Mouse (Mus musculus) retina, embryonic 14.5 days (tissue): ENCODE data around the gene Zfp36l1.

Source experiments
- DNase-seq: peaks from one replicate; pipeline ENCODE4 v3.0.0-alpha.2; 2015; ENCODE audit warnings: low spot score

Zfp36l1 gene

DNA sequence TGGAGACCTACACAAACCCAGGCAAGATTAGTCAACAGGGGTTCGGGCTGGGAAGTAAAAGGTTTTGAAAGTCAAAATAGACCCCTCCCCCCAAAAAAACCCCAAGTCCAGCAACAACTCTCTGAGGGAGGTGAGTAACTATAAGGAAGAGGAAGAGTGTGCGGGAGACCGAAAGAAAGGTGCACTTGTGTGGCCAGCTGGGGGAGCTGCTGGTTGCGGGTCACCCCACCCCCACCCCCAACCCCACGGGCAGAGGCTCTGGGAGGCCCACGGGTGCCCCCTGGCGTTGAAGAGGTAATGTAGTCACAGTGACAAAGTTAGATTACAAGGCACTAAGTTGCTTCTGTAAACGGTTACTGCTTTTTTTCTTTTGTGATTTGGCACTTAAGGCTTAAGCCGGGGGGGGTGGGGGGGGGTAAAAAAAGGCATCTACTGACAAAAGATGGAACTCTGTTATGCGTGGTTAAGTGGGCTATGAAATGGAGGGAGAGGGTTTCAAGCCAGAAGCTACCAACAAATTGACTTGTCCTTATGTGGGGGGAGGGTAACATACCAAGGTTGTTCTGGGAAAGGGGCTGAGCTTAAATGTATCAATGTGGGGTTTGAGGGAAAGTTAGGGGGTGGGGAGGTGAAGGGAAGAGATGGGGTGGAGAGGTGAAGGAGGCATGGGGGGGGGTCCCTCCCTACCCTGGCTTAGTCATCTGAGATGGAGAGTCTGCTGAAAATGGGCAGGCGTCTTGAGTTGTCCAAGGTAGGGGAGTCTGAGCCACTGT lies 3.7 kb downstream of the Zfp36l1 start:
- peak; percentile 88 for DNase-seq

DNA sequence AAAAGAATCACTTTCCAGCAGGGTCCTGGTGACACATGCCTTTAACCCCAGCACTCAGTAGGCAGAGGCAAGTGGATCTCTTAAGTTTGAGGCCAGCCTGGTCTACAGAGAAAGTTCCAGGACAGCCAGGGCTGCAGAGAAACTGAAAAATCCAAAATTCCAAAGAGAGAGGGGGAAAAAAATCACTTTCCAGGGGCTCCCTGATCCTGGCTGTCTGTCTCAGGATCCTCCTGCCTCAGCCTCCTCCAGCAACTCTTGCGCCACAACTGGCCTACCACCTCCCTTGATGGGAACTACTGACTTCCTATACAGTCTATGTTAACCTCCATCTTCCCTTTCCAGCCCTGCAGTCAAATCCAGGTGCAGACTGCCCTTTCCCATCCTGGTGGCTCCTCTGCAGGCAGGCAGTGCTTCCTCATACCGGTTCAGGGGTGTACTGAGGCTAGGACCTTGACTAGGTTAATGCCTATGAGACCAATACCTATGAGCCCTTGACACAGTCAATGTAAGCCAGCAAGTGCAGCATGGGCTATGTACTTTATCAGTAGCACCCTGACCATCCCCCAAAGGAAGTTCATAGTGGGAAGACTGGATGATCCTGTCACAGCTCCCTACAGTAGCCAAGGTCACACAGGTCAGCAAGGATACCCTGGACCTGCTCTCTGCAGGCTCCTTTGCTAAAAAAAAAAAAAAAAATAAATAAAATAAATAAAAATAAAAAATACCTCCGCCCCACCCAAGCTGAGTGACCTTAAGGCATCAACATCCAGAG lies 5.7 kb downstream of the Zfp36l1 start:
- peak; percentile 35 for DNase-seq

DNA sequence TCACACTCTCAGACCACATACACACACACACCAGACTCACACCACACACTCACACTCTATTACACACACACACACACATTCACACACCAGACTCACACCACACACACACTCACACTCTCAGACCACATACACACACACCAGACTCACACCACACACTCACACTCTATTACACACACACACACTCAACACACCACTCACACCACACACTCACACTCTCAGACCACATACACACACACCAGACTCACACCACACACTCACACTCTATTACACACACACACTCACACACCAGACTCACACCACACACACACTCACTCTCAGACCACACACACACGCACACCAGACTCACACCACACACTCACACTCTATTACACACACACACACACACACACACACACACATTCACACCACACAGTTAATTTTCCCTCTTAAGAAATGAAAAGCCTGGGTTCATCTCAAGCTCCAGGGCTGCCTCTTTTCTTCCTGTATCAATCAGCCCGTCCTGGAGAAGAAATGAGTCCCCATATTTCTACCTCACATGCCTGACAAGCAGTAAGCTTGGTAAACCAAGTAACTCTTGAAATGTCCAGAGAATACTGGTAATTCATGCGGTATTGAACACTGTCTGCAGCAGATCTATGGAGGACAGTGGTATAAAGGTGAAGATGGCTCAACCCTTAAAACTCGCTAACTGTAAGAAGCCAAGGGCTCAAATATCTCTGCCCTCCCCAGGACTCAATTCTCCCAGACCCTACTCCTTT lies 6.5 kb downstream of the Zfp36l1 start:
- DNase-seq: no peak

DNA sequence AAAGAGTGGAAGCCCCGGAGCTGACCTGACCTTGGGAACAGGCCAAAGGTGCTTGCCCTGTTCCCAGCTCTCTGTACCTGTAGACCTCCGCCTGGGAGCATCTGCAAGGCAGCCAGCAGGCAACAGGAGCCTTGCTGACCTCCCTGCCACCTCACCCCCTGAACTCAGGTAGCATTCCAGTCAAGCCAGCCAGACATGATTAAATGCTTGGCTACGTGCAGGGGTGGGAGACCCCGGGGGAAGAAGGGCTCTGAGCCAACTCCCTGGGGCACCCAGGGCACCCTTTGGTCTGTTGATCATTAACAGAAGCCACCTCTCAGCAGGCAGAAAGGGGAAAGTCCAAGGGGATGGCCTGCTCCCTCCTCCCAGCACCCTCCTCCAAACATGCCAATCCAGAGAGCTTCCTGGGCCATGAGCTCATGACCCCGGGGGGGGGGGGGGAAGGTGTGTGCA lies 9.3 kb downstream of the Zfp36l1 start:
- no peak for DNase-seq

DNA sequence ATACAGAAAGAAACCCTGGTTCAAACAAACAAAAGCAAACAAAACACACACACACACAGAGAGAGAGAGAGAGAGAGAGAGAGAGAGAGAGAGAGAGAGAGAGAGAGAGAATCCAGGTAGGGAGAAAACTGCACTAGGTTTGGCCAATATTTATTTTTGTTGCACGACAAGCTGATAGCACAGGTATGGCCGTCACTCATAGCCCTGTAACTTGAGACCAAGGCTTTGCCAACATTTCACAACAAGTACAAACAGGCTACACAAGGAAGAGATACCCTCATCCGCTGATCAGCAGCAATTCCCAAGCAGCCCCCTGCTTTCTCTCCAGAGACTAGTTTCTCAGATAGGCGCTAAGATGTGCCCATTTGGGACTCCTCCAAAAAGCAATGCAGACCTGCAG lies 9.7 kb downstream of the Zfp36l1 start:
- no peak for DNase-seq

DNA sequence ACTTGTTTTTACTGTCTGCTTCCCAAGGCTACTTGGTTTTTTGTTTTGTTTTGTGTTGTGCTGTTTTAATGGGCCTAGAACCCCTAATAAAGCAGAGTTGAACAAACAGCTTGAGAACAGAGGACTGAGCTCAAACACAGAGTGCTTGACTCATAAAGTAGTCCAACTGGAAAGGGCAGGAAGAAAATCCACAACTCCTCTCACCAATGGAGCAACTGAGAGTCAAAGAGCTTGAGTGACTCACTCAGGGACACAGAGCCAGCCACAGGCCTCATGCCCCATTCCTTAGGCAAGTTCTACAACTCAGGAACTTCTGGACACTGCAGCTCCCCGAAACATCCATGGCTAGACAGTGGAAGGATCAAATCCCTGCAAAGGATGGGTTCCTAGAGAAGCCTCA lies 14.0 kb downstream of the Zfp36l1 start:
- no peak for DNase-seq

DNA sequence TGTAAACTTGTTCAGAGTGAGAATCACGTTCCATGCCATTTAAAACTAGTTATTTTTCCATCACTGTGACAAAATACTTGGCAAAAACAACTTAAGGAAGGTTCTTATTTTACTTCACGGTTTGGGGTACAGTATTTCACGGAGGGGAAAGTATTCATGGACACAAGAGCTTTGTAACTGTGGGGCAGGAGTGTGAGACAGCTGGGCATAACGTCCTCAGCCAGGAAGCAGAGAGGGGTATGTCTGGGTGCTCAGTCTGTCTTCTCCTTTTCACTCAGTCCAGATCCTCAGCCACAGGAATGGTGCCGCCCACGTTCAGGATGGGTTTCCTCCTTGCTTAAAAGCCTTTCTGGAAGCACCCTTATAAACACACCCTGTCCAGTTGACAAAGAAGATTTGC lies 16.1 kb downstream of the Zfp36l1 start:
- DNase-seq: no peak

DNA sequence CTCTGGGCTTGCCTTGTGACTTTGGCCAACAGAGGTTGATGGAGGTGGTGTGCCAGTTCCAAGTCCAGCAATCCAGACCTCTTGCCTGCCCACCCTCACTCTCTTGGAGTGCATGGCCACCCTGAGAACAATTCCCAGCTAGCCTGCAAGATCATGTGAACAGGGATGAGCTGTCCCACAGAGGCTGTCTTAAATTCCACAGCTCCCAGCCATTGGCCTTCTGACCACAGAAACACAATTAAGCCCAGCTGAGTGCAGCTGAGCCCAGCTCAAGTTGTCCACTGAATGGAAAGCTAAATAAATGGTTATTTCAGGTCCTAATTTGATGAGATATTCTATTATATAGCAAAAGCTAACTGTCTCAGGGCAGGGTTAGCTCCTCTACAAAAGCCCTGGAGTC lies 20.0 kb downstream of the Zfp36l1 start:
- no peak for DNase-seq

DNA sequence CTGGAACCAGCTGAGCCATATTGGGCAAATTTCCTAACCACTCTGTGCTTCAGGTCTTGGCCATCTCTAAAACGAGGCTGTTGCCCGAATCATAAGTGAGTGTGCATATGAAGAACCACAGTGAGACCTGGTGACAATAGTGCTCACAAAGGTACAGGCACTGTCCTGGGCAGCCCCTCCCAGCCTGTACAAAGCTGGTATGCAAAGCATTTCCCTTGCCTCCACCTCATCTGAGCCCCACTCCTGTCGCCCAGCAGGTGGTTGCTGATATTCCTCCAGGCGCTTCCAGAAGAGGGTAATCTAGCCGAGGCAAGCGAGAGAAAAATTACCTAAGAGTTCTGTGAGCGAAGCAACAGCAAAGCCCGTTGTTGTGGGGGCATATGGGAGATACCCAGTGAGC lies 21.7 kb downstream of the Zfp36l1 start:
- DNase-seq: no peak

DNA sequence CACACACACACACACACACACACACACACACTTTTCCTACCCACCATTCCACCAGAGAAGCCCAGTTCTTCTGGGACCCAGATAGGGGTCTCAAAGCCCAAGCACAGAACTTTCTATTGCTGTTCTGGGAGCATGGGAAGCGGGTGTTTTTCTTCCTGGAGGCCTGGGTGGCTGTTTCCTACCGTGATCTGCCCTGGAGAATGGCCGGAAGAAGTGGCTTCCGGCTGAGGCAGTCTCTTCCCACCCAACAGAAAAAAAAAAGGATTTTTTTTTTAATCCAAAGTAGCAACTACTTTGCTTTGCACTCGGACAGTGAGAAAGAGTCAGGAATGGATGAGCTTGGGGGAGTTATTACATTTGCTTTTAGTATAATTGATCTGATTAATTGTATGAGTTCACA lies 22.3 kb downstream of the Zfp36l1 start:
- no peak for DNase-seq

DNA sequence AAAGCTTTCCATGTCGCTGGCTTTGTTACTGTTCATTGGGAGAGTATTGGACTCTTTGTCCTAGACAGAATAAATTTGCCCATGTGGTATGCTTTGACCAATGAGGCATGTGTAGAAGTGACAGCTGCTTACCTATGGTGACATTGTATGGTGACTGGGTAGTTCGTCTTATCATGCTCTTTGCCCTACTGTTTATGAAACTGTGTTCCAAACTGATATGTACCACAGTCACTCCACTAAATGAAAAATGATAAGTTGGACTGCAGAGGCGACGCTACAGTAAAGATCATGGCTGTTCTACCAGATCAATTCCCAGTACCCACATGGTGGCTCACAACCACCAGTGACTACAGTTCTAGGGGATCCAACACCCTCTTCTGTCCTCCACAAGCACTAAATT lies 24.7 kb downstream of the Zfp36l1 start:
- DNase-seq: no peak

DNA sequence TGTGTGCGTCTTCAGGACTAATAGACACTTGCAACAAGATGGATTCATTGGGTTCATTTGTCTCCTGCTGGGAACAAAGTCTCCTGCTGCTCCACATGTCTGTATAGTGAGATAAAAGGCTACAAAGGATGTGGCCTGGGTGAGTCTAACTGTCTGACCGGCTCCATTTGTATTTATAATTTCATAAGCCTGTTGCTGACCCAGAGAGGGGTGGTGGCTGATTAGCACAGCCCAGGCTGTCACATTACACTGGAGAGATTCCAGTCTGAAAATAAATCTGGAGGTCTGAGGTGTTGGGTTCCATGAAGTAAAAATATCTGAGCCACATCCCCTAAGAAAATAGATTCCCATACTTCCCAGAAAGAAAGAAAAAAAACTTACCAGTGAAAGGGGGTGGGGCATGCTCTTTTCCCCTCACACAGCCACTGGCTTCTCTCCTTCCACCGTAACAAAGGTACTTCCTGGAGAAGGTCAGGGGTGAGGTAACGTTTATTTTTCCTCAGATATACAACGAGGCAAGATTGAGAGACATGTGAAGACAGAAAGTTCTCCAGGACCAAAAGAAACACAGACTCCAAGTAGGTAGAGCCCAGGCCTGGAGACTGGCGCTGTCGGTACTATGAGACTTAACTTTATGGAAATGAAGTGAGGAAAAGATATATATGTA lies 28.2 kb downstream of the Zfp36l1 start:
- no peak for DNase-seq

DNA sequence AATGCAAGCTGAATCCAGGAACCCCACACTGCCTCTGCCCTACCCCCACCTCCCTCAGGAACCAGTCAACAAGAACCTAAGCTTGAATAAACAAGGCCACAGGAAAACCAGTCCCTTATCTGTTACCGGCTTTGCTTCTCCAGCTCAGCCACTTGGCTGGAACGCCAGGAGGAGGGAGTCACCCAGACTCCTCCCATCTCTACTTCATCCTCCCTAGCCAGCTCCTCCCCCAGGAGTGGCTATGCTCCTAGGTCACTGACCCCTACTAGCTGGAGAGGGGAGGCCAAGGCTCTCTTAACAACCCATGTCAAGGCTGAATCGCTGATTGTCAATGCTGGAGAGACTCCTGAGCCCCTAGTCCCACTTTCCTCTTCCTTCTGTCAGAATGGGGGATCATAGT lies 28.9 kb downstream of the Zfp36l1 start:
- DNase-seq: peak; percentile 54

DNA sequence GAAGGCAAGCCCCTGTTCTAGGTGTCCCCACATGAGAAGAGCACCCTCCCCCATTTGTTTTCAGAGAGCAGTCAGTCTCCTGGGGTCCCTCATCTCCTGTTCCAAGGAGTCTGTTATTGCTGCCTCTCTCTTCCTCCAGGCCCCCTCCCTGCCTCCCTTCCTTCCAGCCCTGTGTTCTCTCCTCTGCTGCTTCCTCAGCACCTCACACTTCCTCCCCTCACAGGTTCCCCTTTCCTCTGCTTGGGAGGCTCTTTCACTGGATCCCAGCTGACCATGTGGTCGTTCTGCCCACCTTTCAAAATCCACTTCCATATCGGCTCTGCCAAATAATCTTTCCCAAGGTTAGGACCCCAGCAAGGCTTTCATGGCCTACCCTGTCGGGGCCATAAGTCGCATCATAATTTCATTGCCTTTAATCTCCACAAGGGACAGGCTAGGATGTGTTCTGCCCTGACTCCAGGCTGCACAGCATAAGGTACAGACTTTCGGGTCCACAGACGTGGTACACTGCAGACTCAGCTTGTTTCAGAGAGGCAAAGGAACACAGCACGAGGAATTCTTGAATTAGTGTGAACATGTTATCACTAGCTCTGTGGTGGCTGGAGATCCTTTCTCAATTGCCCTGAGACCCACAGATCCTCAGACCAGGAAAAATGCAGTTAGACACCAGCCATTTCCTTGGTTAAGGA lies 29.5 kb downstream of the Zfp36l1 start:
- DNase-seq: no peak

DNA sequence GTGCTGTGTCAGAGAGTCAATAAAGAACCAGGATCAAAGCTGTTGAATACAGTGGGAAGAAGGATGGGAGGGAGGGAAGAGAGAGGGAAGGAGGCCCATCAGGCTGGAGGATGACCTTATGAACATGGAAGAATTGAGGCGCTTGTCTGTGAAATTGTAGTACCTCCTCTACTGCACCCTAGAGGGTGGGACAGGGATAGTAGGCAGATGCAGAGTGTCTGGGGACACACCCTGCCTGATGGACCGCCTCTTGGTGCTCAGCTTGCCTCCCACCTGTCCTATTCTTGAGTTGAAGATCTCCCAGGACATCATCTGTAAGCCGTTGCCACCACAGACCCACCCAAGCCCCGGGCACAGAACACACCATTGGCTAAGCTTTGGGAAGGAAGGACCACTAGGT lies 30.1 kb downstream of the Zfp36l1 start:
- no peak for DNase-seq

DNA sequence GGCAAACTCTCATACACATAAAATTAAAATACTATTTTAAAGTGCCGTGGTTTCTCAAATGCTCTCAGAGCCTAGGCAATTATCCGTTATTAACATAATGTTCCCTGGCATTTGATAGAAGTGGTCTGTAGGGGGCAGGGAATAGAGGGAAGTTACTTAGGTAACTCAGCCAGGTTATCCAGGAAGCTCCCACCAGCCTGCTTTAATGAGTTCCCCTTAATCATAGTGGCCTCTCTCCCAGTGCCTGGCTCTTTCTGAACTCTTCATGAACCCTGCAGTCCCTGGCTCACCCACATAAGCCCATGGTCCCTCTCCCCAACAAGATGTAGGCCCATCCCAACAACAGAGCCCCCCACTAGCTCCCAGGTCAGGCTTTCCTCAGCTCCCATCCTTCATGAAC lies 31.4 kb downstream of the Zfp36l1 start:
- no peak for DNase-seq

DNA sequence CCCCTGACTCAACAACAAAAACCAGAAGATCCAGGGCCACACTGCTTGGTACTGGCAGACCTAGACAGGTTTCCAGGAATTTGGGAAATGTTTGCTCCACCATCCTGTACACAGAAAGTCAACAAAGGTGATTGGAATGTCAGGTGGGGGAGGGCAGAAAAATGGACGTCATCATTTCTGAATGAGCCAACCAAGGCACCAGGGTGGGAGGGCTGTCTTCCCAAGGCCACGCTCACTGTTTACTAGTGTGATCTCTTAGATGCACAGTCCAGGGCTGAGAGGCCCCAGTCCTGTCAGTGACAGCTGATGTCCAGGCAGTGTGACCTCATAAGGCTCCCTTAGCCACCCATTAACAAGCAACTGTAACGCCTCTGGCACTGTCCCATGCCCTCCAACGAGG lies 32.9 kb downstream of the Zfp36l1 start:
- DNase-seq: no peak

DNA sequence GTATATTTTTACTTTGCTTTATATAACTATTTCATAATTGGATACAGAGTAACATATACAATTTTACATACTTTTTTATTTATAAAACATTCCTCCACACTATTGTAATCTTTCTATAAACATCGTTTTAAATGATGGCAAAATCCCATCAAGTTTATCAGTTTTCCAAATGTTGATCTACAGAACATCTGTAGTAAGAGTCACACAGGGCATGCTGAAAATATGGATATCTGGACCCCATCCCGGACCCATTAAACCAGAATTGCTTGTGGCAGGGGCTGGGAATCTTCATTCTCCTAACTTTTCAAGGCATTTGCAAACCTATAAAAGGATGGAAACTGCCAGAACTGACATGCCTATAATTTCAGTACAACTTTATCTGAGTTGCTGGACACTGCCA lies 38.5 kb downstream of the Zfp36l1 start:
- no peak for DNase-seq

DNA sequence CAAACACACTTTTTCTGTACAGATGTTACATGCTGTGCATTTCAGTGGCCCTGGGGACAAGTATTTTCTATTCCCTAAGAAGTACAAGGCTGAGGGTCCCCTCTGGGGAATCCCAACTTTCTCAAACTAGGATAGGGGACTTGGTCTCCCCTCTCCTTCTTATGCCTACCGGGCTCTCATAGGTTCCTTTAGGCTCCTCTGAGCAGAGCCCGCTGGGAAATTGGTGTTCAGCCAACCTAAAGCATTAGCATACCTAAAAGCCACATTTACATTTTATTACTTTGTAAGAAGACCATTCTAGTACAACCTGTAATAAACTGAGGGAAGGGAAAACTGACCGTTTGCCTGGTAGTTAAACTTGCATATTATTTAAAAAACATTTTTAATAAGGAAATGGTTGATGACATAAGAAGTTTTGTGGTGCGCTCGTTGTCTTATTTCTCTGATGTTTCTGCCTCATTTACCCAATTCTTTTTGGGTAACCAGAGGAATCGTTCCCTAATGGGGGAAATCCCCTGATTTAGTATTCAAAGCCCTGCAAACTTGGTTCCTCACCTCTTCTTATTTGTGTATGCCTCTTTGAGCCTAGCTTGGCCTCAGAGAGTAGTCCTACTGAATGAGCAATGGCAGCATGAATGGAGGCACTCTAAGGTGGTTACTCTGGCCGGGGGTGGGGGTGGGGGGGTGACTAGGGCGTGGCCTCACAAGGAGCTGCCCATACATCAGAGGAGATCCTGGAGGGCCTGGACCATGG lies 42.1 kb downstream of the Zfp36l1 start:
- no peak for DNase-seq

DNA sequence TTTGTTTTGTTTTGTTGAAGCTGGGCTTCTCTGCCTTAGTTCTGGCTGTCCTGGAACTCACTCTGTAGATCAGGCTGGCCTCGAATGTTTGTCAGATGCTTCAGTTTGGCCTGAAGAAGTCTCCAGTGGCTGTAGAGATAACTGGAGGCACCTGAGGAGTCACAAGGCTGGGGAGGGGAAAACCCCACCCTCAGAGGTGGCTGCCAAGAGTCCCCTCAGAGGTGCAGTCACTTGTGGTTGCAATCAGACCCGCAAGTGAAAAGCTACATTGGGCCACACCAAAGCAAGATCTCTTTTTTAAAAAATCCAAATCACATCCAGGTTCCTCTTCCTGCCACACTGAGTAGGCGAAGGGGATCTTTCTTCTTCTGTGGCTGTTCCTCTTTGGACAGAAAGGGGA lies 43.8 kb downstream of the Zfp36l1 start:
- DNase-seq: no peak

DNA sequence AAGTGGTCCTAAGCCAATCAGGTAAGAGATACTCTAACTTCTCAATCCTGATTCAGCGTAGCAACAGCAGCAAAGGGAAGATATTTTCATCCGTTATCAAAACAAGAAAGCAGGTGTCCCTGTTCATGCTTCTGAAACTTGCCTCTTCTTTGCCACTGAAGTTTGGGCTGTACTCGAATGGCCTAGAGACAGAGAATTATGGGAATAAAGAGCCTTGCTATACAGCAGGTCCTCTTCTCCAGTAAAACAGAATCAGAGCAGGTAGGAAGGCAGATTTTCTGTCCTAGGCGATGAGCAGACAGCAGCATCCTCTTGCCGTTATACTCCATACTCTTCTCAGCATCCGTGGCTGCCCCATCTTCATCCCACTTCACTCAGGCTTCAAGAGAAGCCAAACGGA lies 44.8 kb downstream of the Zfp36l1 start:
- DNase-seq: no peak
